ENCODE assay signal across 8 mouse cellular contexts in genomic region chr9:63879710-63880428, GRCm38 (mm10).
DNase-seq lines count a peak whose midpoint lies in the region; ATAC-seq and TF ChIP-seq lines count a peak whose summit lies in the region.

No protein-coding gene starts in this region.

- WGBS in kidney, embryonic 16.5 days, result 25% methylated on average over 15 of the region's 15 CpGs
- WGBS in embryonic facial prominence, embryonic 11.5 days, result 24% methylated on average over 15 of the region's 15 CpGs
- 29% methylated on average over 15 of the region's 15 CpGs for WGBS in intestine, postnatal 0 days
- WGBS in neural tube, embryonic 13.5 days, result 12% methylated on average over 15 of the region's 15 CpGs

- no peak overlapping the region for H3K27ac ChIP-seq in kidney, embryonic 16.5 days (ENCODE audit: low read length)
- no peak overlapping the region for H3K27ac ChIP-seq in embryonic facial prominence, embryonic 11.5 days (replicated peaks; ENCODE audit: low read depth, low read length)
- no peak overlapping the region for H3K27ac ChIP-seq in intestine, postnatal 0 days (ENCODE audit: low read depth, low read length)
- H3K27ac ChIP-seq in neural tube, embryonic 13.5 days (replicated peaks), result peak overlapping the region; percentile 85

- H3K4me2 ChIP-seq in kidney, embryonic 16.5 days (replicated peaks; ENCODE audit: low read depth, low read length), result peak overlapping the region; percentile 50
- H3K4me2 ChIP-seq in embryonic facial prominence, embryonic 11.5 days (ENCODE audit: low read depth, low read length), result peak overlapping the region; percentile 37
- H3K4me2 ChIP-seq in intestine, postnatal 0 days (replicated peaks; ENCODE audit: low read depth), result peak overlapping the region; percentile 47
- peak overlapping the region; percentile 51 for H3K4me2 ChIP-seq in neural tube, embryonic 13.5 days

- peaks cover 26% of the 10 kb centered on the region for H3K4me1 ChIP-seq in kidney, embryonic 16.5 days (ENCODE audit: insufficient read depth, low read length)
- H3K4me1 ChIP-seq in embryonic facial prominence, embryonic 11.5 days (ENCODE audit: control insufficient read depth, insufficient read depth, low read length), result peaks cover 2% of the 10 kb centered on the region; the same call in 1 of the 2 replicates
- no peaks in the 10 kb centered on the region for H3K4me1 ChIP-seq in intestine, postnatal 0 days (replicated peaks; ENCODE audit: control insufficient read depth, insufficient read depth, low read length)
- H3K4me1 ChIP-seq in neural tube, embryonic 13.5 days (replicated peaks), result peaks cover 77% of the 10 kb centered on the region

- H3K9me3 ChIP-seq in kidney, embryonic 16.5 days (ENCODE audit: low read length), result no peaks in the 10 kb centered on the region
- H3K9me3 ChIP-seq in embryonic facial prominence, embryonic 11.5 days (replicated peaks; ENCODE audit: control insufficient read depth, low read length), result no peaks in the 10 kb centered on the region
- H3K9me3 ChIP-seq in intestine, postnatal 0 days (ENCODE audit: control insufficient read depth), result no peaks in the 10 kb centered on the region
- H3K9me3 ChIP-seq in neural tube, embryonic 13.5 days, result no peaks in the 10 kb centered on the region

- TF ChIP-seq CTCF in intestine, postnatal 0 days (IDR thresholded peaks at IDR 0.05; ENCODE audit: low read depth), result no peak

- DNase-seq in kidney, adult 11 months, result no peak
- DNase-seq in embryonic facial prominence, embryonic 11.5 days (ENCODE audit: low spot score), result peak; percentile 31
- DNase-seq in adipocyte (ENCODE audit: low spot score), result no peak
- no peak for DNase-seq in frontal cortex, adult 2 months (ENCODE audit: extremely low spot score in 1 of 2, low spot score in 1 of 2)
- no peak for DNase-seq in urinary bladder, postnatal 10 days (ENCODE audit: low spot score)

- no peaks in the 10 kb centered on the region for H3K27me3 ChIP-seq in kidney, embryonic 16.5 days (ENCODE audit: insufficient read depth, low read length)
- H3K27me3 ChIP-seq in embryonic facial prominence, embryonic 11.5 days (ENCODE audit: control insufficient read depth, insufficient read depth, low read length), result no peaks in the 10 kb centered on the region
- no peaks in the 10 kb centered on the region for H3K27me3 ChIP-seq in intestine, postnatal 0 days (replicated peaks; ENCODE audit: control insufficient read depth, insufficient read depth, low read length)
- peaks cover 42% of the 10 kb centered on the region for H3K27me3 ChIP-seq in neural tube, embryonic 13.5 days

- no peaks in the 10 kb centered on the region for H3K36me3 ChIP-seq in kidney, embryonic 16.5 days (ENCODE audit: insufficient read depth, low read length)
- H3K36me3 ChIP-seq in embryonic facial prominence, embryonic 11.5 days (replicated peaks; ENCODE audit: control insufficient read depth, insufficient read depth, low read depth, low read length), result no peaks in the 10 kb centered on the region
- no peaks in the 10 kb centered on the region for H3K36me3 ChIP-seq in intestine, postnatal 0 days (ENCODE audit: control insufficient read depth, insufficient read depth)
- H3K36me3 ChIP-seq in neural tube, embryonic 13.5 days, result no peaks in the 10 kb centered on the region

- H3K4me3 ChIP-seq in kidney, embryonic 16.5 days (ENCODE audit: low read length), result peak overlapping the region; percentile 31
- 0 out of 2 replicates have a peak overlapping the region, but pooled peaks have one; percentile 6 for H3K4me3 ChIP-seq in embryonic facial prominence, embryonic 11.5 days (ENCODE audit: low read depth, low read length)
- 0 out of 2 replicates have a peak overlapping the region, but pooled peaks have one; percentile 16 for H3K4me3 ChIP-seq in intestine, postnatal 0 days (ENCODE audit: low read depth, low read length)
- no peak overlapping the region for H3K4me3 ChIP-seq in neural tube, embryonic 13.5 days

- ATAC-seq in kidney, embryonic 16.5 days (ENCODE audit: low FRiP score, low TSS enrichment), result no peak
- peak; percentile 37; the same call in 1 of the 2 replicates for ATAC-seq in embryonic facial prominence, embryonic 11.5 days (replicated peaks; ENCODE audit: insufficient number of reproducible peaks, low FRiP score, low TSS enrichment, low read depth)
- ATAC-seq in intestine, postnatal 0 days, result no peak
- ATAC-seq in neural tube, embryonic 13.5 days (ENCODE audit: low read depth), result 0 out of 2 replicates have a peak, but pooled peaks have one; percentile 22

- peak overlapping the region; percentile 19; the same call in 1 of the 2 replicates for H3K9ac ChIP-seq in kidney, embryonic 16.5 days (replicated peaks; ENCODE audit: low read length)
- peak overlapping the region; percentile 37; the same call in 1 of the 2 replicates for H3K9ac ChIP-seq in embryonic facial prominence, embryonic 11.5 days (replicated peaks; ENCODE audit: low read length)
- H3K9ac ChIP-seq in intestine, postnatal 0 days (ENCODE audit: low read depth, low read length), result no peak overlapping the region
- no peak overlapping the region for H3K9ac ChIP-seq in neural tube, embryonic 13.5 days

Comparison
In these comparisons a context has a peak if more than half of its experiments do, and no peak if none do; other contexts are left out.
1. ATAC-seq: peak in embryonic facial prominence, embryonic 11.5 days (single experiment) and neural tube, embryonic 13.5 days (single experiment); none in kidney, embryonic 16.5 days (single experiment) and intestine, postnatal 0 days (single experiment).
2. H3K9ac ChIP-seq: peak in kidney, embryonic 16.5 days (single experiment) and embryonic facial prominence, embryonic 11.5 days (single experiment); none in intestine, postnatal 0 days (single experiment) and neural tube, embryonic 13.5 days (single experiment).
3. Peak in every context shown above with its lines, with median percentiles within 50 percentile points of each other: H3K4me2 ChIP-seq.